In the genomic region with DNA sequence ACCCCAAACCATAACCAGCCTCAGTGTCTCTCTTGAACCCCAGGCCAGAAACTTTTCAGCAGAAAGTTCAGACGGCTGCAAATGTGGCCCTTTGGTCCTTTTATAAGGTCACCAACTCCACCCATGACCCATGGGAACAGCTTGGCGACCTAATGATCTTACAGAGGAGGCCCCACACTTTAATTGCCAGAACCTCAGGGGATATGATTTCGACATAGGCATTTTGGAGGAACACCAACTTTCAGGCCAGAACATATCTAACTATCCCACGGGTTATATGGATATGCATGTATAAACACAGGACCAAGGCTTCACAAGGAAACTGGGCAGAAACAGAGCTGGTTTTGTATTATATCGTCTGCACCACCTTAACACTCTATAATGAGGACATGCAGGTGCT, we compare ENCODE assay signal across 22 mouse cellular contexts.
DNase-seq lines count a peak whose midpoint lies in the region; ATAC-seq and TF ChIP-seq lines count a peak whose summit lies in the region.
"Had no signal": no experiment of that assay in that cellular context is flagged by ENCODE, and none has a peak within 500 bp of the region (broad histone marks: within the 10 kb centered on the region; RNA-seq: fewer than 3 reads in every experiment).

No protein-coding gene starts in this region.

- no peak overlapping the region for H3K4me3 ChIP-seq in liver, adult 2 months (ENCODE audit: insufficient read depth, low read depth, low read length)
- H3K4me3 ChIP-seq in liver, embryonic 11.5 days (ENCODE audit: low read depth, low read length): no peak overlapping the region
- no peak overlapping the region for H3K4me3 ChIP-seq in intestine, embryonic 16.5 days (ENCODE audit: low read length)
- H3K4me3 ChIP-seq: hindbrain, embryonic 10.5 days; hindbrain, embryonic 13.5 days; intestine, embryonic 15.5 days had no signal

- TF ChIP-seq POLR2A in liver, adult 2 months (IDR thresholded peaks at IDR 0.05; ENCODE audit: extremely low read depth, insufficient read depth, low read length): no peak

- 40% methylated on average over 5 of the region's 5 CpGs for WGBS in liver, adult 2 months
- WGBS in liver, embryonic 11.5 days: 72% methylated on average over 5 of the region's 5 CpGs
- WGBS in intestine, embryonic 16.5 days: 62% methylated on average over 5 of the region's 5 CpGs

- H3K4me1 ChIP-seq in liver, adult 2 months (ENCODE audit: control insufficient read depth, insufficient read depth, low read length): peaks cover 6% of the 10 kb centered on the region; the same call in 1 of the 2 replicates
- no peaks in the 10 kb centered on the region for H3K4me1 ChIP-seq in liver, embryonic 11.5 days (replicated peaks; ENCODE audit: control insufficient read depth, insufficient read depth, low read length)
- H3K4me1 ChIP-seq in intestine, embryonic 16.5 days (ENCODE audit: control insufficient read depth, insufficient read depth, low read length): no peaks in the 10 kb centered on the region
- H3K4me1 ChIP-seq: intestine, embryonic 15.5 days had no signal

- ATAC-seq in liver, embryonic 11.5 days (replicated peaks; ENCODE audit: low FRiP score): no peak
- no peak for ATAC-seq in intestine, embryonic 16.5 days
- ATAC-seq: activated CD4-positive, CD25-positive, alpha-beta regulatory T cell, adult 4 months; CD4-positive, CD25-positive, alpha-beta regulatory T cell, adult 4 months; forebrain, embryonic 14.5 days; forebrain, postnatal 0 days; hindbrain, embryonic 16.5 days; intestine, embryonic 15.5 days had no signal

- H3K79me2 ChIP-seq in liver, adult 2 months (ENCODE audit: control insufficient read depth, insufficient read depth, low read length): no peaks in the 10 kb centered on the region

- no peaks in the 10 kb centered on the region for H3K36me3 ChIP-seq in liver, adult 2 months (ENCODE audit: control insufficient read depth, insufficient read depth, low read length)
- H3K36me3 ChIP-seq in liver, embryonic 11.5 days (ENCODE audit: control insufficient read depth, insufficient read depth, low read length): no peaks in the 10 kb centered on the region
- H3K36me3 ChIP-seq in intestine, embryonic 16.5 days (ENCODE audit: control insufficient read depth, insufficient read depth, low read length): no peaks in the 10 kb centered on the region
- H3K36me3 ChIP-seq: hindbrain, embryonic 10.5 days; hindbrain, embryonic 13.5 days; intestine, embryonic 15.5 days had no signal

- no peak overlapping the region for H3K27ac ChIP-seq in liver, adult 2 months (replicated peaks; ENCODE audit: insufficient read depth, low read depth, low read length)
- no peak overlapping the region for H3K27ac ChIP-seq in liver, embryonic 11.5 days (ENCODE audit: low read depth, low read length)
- H3K27ac ChIP-seq in intestine, embryonic 16.5 days (ENCODE audit: low read length): no peak overlapping the region
- H3K27ac ChIP-seq: hindbrain, embryonic 10.5 days; hindbrain, embryonic 13.5 days; intestine, embryonic 15.5 days had no signal

- no peaks in the 10 kb centered on the region for H3K27me3 ChIP-seq in liver, adult 2 months (ENCODE audit: control insufficient read depth, insufficient read depth, low read length)
- H3K27me3 ChIP-seq in liver, embryonic 11.5 days (replicated peaks; ENCODE audit: control insufficient read depth, insufficient read depth, low read length): no peaks in the 10 kb centered on the region
- H3K27me3 ChIP-seq in intestine, embryonic 16.5 days (replicated peaks; ENCODE audit: control insufficient read depth, insufficient read depth, low read length): no peaks in the 10 kb centered on the region
- H3K27me3 ChIP-seq: hindbrain, embryonic 13.5 days; intestine, embryonic 15.5 days had no signal

- peak; percentile 38 for DNase-seq in adrenal gland, postnatal 10 days
- DNase-seq in adrenal gland, postnatal 4 days (ENCODE audit: low spot score in 2 of 2): no peak
- DNase-seq in liver, adult 2 months (ENCODE audit: extremely low read depth, low read depth, low spot score): peak; percentile 53
- no peak for DNase-seq in liver, embryonic 11.5 days (ENCODE audit: low spot score)
- peak; percentile 89 for DNase-seq in fat pad, adult 2 months (ENCODE audit: extremely low read depth, low read depth, low spot score)
- no peak for DNase-seq in urinary bladder, postnatal 25 days (ENCODE audit: low spot score)
- DNase-seq: adrenal gland, postnatal 25 days; cerebellum, adult 18-20 months; cerebellum, adult 9-10 months; cerebellum, postnatal 14 days; forebrain, postnatal 0 days; gastrocnemius, postnatal 25 days; kidney, adult 18-20 months had no signal

- no peak overlapping the region for H3K9ac ChIP-seq in liver, adult 2 months (ENCODE audit: low read depth, low read length)
- H3K9ac ChIP-seq in liver, embryonic 11.5 days (ENCODE audit: low read depth, low read length): no peak overlapping the region
- no peak overlapping the region for H3K9ac ChIP-seq in intestine, embryonic 16.5 days (ENCODE audit: low read depth, low read length)
- H3K9ac ChIP-seq: forebrain, postnatal 0 days; hindbrain, embryonic 13.5 days; intestine, embryonic 15.5 days had no signal

- no peak overlapping the region for H3K4me2 ChIP-seq in liver, embryonic 11.5 days
- H3K4me2 ChIP-seq in intestine, embryonic 16.5 days (ENCODE audit: low read depth, low read length): no peak overlapping the region
- H3K4me2 ChIP-seq: heart, embryonic 11.5 days; hindbrain, embryonic 13.5 days; intestine, embryonic 15.5 days had no signal

- no peak for TF ChIP-seq CTCF in liver, adult 2 months (IDR thresholded peaks at IDR 0.05; ENCODE audit: low read depth, low read length)

- no peaks in the 10 kb centered on the region for H3K9me3 ChIP-seq in liver, embryonic 11.5 days (ENCODE audit: control insufficient read depth, low read length)
- H3K9me3 ChIP-seq in intestine, embryonic 16.5 days (ENCODE audit: control insufficient read depth, low read length): no peaks in the 10 kb centered on the region
- H3K9me3 ChIP-seq: hindbrain, embryonic 10.5 days; hindbrain, embryonic 13.5 days; intestine, embryonic 15.5 days had no signal

Comparison
In these comparisons a context has a peak if more than half of its experiments do, and no peak if none do; other contexts are left out.
1. DNase-seq: peak in adrenal gland, postnatal 10 days (single experiment), liver, adult 2 months (single experiment) and fat pad, adult 2 months (single experiment); none in adrenal gland, postnatal 4 days (0 of 2), liver, embryonic 11.5 days (single experiment) and urinary bladder, postnatal 25 days (single experiment).